Mouse (Mus musculus) erythroblast, embryonic 14.5 days (primary cell): Measurements from ENCODE around the gene Gm45902.

Source experiments
- GATA1 ChIP-seq: IDR thresholded peaks from 2 replicates; pipeline ENCODE4 v1.6.1; 2012; ENCODE audit warnings: low read length, inconsistent platforms, mixed read lengths
- TAL1 ChIP-seq: IDR thresholded peaks from 3 replicates; pipeline ENCODE4 v1.6.1; 2012; ENCODE audit warnings: low read length, inconsistent platforms, mixed read lengths

GRCm38 (mm10) chr2:3512552-3513454, at the start of gene Gm45902, which contains the start of the genes Hspa14 and Cdnf:
- TF ChIP-seq GATA1 (no peak), TAL1 (no peak)
